Comparison of ENCODE assay signal across 23 mouse cellular contexts in the genomic region with DNA sequence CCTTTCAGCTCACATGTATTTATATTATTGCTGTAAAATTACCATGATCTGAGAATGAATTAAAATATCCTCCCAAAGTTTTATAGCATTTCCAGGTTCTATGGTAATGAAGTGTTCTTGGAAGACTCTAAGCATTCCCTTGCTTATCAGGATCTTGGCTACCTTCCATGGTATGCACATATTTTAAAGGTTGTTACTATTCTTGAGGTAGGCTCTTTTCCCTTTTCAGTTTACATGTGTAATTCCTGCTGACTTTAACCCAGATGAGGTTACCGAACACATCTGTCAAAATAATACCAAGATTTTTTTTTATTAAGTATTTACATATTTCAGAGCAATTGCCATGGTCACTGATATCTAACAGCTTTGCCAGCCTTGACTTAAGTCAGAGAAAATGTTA.
A peak's percentile ranks its signal among the peaks of the same experiment; 100 is the strongest.
DNase-seq lines count a peak whose midpoint lies in the region; ATAC-seq and TF ChIP-seq lines count a peak whose summit lies in the region.
"Had no signal": no experiment of that assay in that cellular context is flagged by ENCODE, and none has a peak within 500 bp of the region (broad histone marks: within the 10 kb centered on the region; RNA-seq: fewer than 3 reads in every experiment).

No protein-coding gene starts in this region.

- no peaks in the 10 kb centered on the region for H3K27me3 ChIP-seq in embryonic facial prominence, embryonic 14.5 days (replicated peaks; ENCODE audit: control insufficient read depth, insufficient read depth, low read length)
- no peaks in the 10 kb centered on the region for H3K27me3 ChIP-seq in embryonic facial prominence, embryonic 10.5 days (replicated peaks; ENCODE audit: low read depth, poor library complexity, severe bottlenecking)
- no peaks in the 10 kb centered on the region for H3K27me3 ChIP-seq in limb, embryonic 13.5 days
- H3K27me3 ChIP-seq in limb, embryonic 10.5 days (ENCODE audit: low read depth, poor library complexity, severe bottlenecking): no peaks in the 10 kb centered on the region
- no peaks in the 10 kb centered on the region for H3K27me3 ChIP-seq in limb, embryonic 14.5 days (ENCODE audit: control insufficient read depth, insufficient read depth, low read length)
- H3K27me3 ChIP-seq: CH12.LX; embryonic facial prominence, embryonic 13.5 days; heart, embryonic 13.5 days; hindbrain, embryonic 12.5 days; hindbrain, embryonic 15.5 days; Patski had no signal

- TF ChIP-seq POLR2A in limb, embryonic 14.5 days (IDR thresholded peaks at IDR 0.05; ENCODE audit: borderline replicate concordance, extremely low read depth, insufficient read depth, insufficient read length): no peak

- H3K4me2 ChIP-seq in embryonic facial prominence, embryonic 14.5 days (ENCODE audit: low read depth, low read length): no peak overlapping the region
- no peak overlapping the region for H3K4me2 ChIP-seq in limb, embryonic 13.5 days (replicated peaks)
- H3K4me2 ChIP-seq in limb, embryonic 14.5 days (replicated peaks; ENCODE audit: low read depth, low read length, severe bottlenecking): no peak overlapping the region
- H3K4me2 ChIP-seq: embryonic facial prominence, embryonic 13.5 days; heart, embryonic 13.5 days; hindbrain, embryonic 12.5 days; hindbrain, embryonic 15.5 days had no signal

- H3K4me1 ChIP-seq in embryonic facial prominence, embryonic 14.5 days (ENCODE audit: control insufficient read depth, insufficient read depth, low read length): no peaks in the 10 kb centered on the region
- H3K4me1 ChIP-seq in embryonic facial prominence, embryonic 10.5 days: no peaks in the 10 kb centered on the region
- no peaks in the 10 kb centered on the region for H3K4me1 ChIP-seq in limb, embryonic 13.5 days
- H3K4me1 ChIP-seq in limb, embryonic 10.5 days: no peaks in the 10 kb centered on the region
- H3K4me1 ChIP-seq in limb, embryonic 14.5 days (ENCODE audit: control insufficient read depth, insufficient read depth, low read length): no peaks in the 10 kb centered on the region
- H3K4me1 ChIP-seq: embryonic facial prominence, embryonic 13.5 days; hindbrain, embryonic 12.5 days; hindbrain, embryonic 15.5 days had no signal

- 36% methylated on average over 1 of the region's 1 CpGs for WGBS in embryonic facial prominence, embryonic 14.5 days
- 80% methylated on average over 1 of the region's 1 CpGs for WGBS in embryonic facial prominence, embryonic 10.5 days
- WGBS in limb, embryonic 13.5 days: 44% methylated on average over 1 of the region's 1 CpGs
- 90% methylated on average over 1 of the region's 1 CpGs for WGBS in limb, embryonic 10.5 days
- WGBS in limb, embryonic 14.5 days: 47% methylated on average over 1 of the region's 1 CpGs

- H3K9ac ChIP-seq in embryonic facial prominence, embryonic 14.5 days (ENCODE audit: low read depth, low read length): no peak overlapping the region
- no peak overlapping the region for H3K9ac ChIP-seq in limb, embryonic 13.5 days
- H3K9ac ChIP-seq in limb, embryonic 14.5 days (ENCODE audit: low read depth, low read length, severe bottlenecking): no peak overlapping the region
- H3K9ac ChIP-seq: embryonic facial prominence, embryonic 13.5 days; forebrain, postnatal 0 days; heart, embryonic 13.5 days; hindbrain, embryonic 12.5 days; hindbrain, embryonic 15.5 days had no signal

- ATAC-seq in embryonic facial prominence, embryonic 14.5 days (ENCODE audit: low read depth): 0 out of 2 replicates have a peak, but pooled peaks have one; percentile 53
- peak; percentile 72; the same call in 1 of the 2 replicates for ATAC-seq in limb, embryonic 13.5 days (ENCODE audit: low FRiP score, low read depth)
- peak; percentile 62; the same call in 1 of the 2 replicates for ATAC-seq in limb, embryonic 14.5 days (ENCODE audit: low FRiP score, low read depth)
- ATAC-seq: forebrain, embryonic 14.5 days; forebrain, postnatal 0 days; Patski had no signal

- H3K36me3 ChIP-seq in embryonic facial prominence, embryonic 14.5 days (ENCODE audit: control insufficient read depth, insufficient read depth, low read length): no peaks in the 10 kb centered on the region
- H3K36me3 ChIP-seq in embryonic facial prominence, embryonic 10.5 days (replicated peaks): no peaks in the 10 kb centered on the region
- no peaks in the 10 kb centered on the region for H3K36me3 ChIP-seq in limb, embryonic 13.5 days
- H3K36me3 ChIP-seq in limb, embryonic 10.5 days: no peaks in the 10 kb centered on the region
- H3K36me3 ChIP-seq in limb, embryonic 14.5 days (ENCODE audit: control insufficient read depth, insufficient read depth, low read length): no peaks in the 10 kb centered on the region
- H3K36me3 ChIP-seq: embryonic facial prominence, embryonic 13.5 days; G1E; heart, embryonic 13.5 days; hindbrain, embryonic 12.5 days; hindbrain, embryonic 15.5 days had no signal

- H3K9me3 ChIP-seq in embryonic facial prominence, embryonic 14.5 days (ENCODE audit: control insufficient read depth, low read length): no peaks in the 10 kb centered on the region
- no peaks in the 10 kb centered on the region for H3K9me3 ChIP-seq in embryonic facial prominence, embryonic 10.5 days
- H3K9me3 ChIP-seq in limb, embryonic 13.5 days: no peaks in the 10 kb centered on the region
- no peaks in the 10 kb centered on the region for H3K9me3 ChIP-seq in limb, embryonic 10.5 days (replicated peaks)
- no peaks in the 10 kb centered on the region for H3K9me3 ChIP-seq in limb, embryonic 14.5 days (ENCODE audit: control insufficient read depth, low read length)
- H3K9me3 ChIP-seq: embryonic facial prominence, embryonic 13.5 days; G1E; heart, embryonic 13.5 days; hindbrain, embryonic 12.5 days; hindbrain, embryonic 15.5 days had no signal

- H3K4me3 ChIP-seq in embryonic facial prominence, embryonic 14.5 days (ENCODE audit: low read depth, low read length): no peak overlapping the region
- H3K4me3 ChIP-seq in embryonic facial prominence, embryonic 10.5 days: no peak overlapping the region
- no peak overlapping the region for H3K4me3 ChIP-seq in limb, embryonic 13.5 days
- H3K4me3 ChIP-seq in limb, embryonic 10.5 days: no peak overlapping the region
- H3K4me3 ChIP-seq in limb, embryonic 14.5 days (replicated peaks; ENCODE audit: low read length): no peak overlapping the region
- H3K4me3 ChIP-seq: embryonic facial prominence, embryonic 13.5 days; heart, embryonic 13.5 days; hindbrain, embryonic 12.5 days; hindbrain, embryonic 15.5 days had no signal

- DNase-seq in embryonic facial prominence, embryonic 14.5 days (ENCODE audit: low spot score): peak; percentile 78
- no peak for DNase-seq in embryonic facial prominence, embryonic 10.5 days (ENCODE audit: low spot score)
- no peak for DNase-seq in limb, embryonic 10.5 days (ENCODE audit: low spot score)
- DNase-seq in brain, adult 2 months (ENCODE audit: low read depth, low spot score): peak; percentile 7
- peak; percentile 58 for DNase-seq in limb, embryonic 14.5 days (ENCODE audit: low spot score)
- DNase-seq in yolk sac, embryonic 10.5 days (ENCODE audit: low spot score): no peak
- DNase-seq in B cell, adult 2 months: no peak
- DNase-seq: adrenal gland, postnatal 10 days; cerebellum, adult 2 months; cerebellum, adult 9-11 months; cerebellum, postnatal 25 days; forebrain, postnatal 0 days; gastrocnemius, postnatal 25 days; heart, adult 18-20 months had no signal

- no peak overlapping the region for H3K27ac ChIP-seq in embryonic facial prominence, embryonic 14.5 days (replicated peaks; ENCODE audit: low read depth, low read length)
- H3K27ac ChIP-seq in embryonic facial prominence, embryonic 10.5 days (replicated peaks): no peak overlapping the region
- no peak overlapping the region for H3K27ac ChIP-seq in limb, embryonic 13.5 days
- H3K27ac ChIP-seq in limb, embryonic 10.5 days: no peak overlapping the region
- no peak overlapping the region for H3K27ac ChIP-seq in limb, embryonic 14.5 days (replicated peaks; ENCODE audit: low read depth, low read length)
- H3K27ac ChIP-seq: embryonic facial prominence, embryonic 13.5 days; heart, embryonic 13.5 days; hindbrain, embryonic 12.5 days; hindbrain, embryonic 15.5 days had no signal

Comparison
In these comparisons a context has a peak if more than half of its experiments do, and no peak if none do; other contexts are left out.
1. DNase-seq: peak in embryonic facial prominence, embryonic 14.5 days (single experiment), brain, adult 2 months (single experiment) and limb, embryonic 14.5 days (single experiment); none in embryonic facial prominence, embryonic 10.5 days (single experiment), limb, embryonic 10.5 days (single experiment), yolk sac, embryonic 10.5 days (single experiment) and B cell, adult 2 months (0 of 2).
2. Peak in every context shown above with its lines, with median percentiles within 50 percentile points of each other: ATAC-seq.